Comparison of ENCODE assay signal across 8 mouse cellular contexts in the genomic region with DNA sequence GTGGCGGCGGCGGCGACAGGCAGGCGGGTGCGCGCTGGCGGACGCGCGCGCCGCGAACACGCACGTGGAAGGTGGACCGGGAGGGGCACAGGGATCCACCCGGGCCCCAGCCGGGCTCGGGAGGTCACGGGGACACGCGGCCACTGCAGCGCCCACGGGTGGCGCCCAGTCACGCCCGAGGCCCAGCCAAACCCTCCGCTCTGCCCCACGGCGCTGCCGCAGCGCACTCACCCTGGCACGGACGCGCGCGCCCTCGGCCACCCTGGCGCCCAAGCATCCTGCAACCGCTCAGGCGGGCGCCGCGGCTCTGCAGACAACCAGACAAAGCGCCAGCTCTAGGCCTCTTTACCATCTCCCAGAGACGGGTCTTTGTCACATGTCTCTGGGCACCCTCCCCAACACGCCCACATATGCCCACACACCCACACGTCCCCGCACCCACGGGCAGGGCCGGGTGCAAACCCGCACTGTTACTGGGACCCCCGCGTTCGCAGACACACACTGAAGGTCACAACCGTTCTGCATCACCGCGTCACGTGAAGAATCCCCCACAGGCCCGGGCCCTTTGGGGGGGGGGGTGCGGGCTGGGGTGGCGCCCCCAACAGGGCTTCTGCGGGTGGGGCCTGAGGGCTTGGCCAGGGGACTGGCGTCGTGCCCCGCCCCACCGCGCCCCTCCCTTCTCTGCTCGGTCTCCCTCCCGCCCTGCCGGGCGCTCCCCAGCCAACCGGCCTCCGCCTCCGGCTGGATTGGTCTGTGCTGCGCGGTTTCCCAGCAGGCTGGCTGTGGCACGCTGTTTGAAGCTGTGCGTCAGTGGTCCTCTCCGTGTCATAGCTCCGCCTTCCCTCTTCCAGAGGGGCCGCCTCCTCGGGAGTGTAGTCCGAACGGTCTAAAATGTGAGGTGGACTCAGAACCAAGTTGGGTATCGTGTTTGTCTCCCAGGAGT. TPM values are rescaled to one million over a fixed set of nuclear protein-coding genes. Genes with fewer than 3 reads are reported as not detected.
A peak's percentile ranks its signal among the peaks of the same experiment; 100 is the strongest.
DNase-seq lines count a peak whose midpoint lies in the region; ATAC-seq and TF ChIP-seq lines count a peak whose summit lies in the region.

A gene (minus strand): TSS at position 517 of the 943 bp plus-strand sequence.

- peak; percentile 92 for ATAC-seq in hindbrain, embryonic 12.5 days (ENCODE audit: low FRiP score)
- ATAC-seq in lung, postnatal 0 days: peak; percentile 95

- H3K4me3 ChIP-seq in hindbrain, embryonic 12.5 days: peak within 1 kb of the TSS; percentile 92
- peak within 1 kb of the TSS; percentile 71 for H3K4me3 ChIP-seq in lung, postnatal 0 days (ENCODE audit: low read depth, low read length)

- peak; percentile 36 for TF ChIP-seq CTCF in lung, postnatal 0 days (IDR thresholded peaks at IDR 0.05)

- peaks cover 34% of the 10 kb centered on the region for H3K36me3 ChIP-seq in hindbrain, embryonic 12.5 days
- no peaks in the 10 kb centered on the region for H3K36me3 ChIP-seq in lung, postnatal 0 days (ENCODE audit: insufficient read depth, low read length)

- H3K4me2 ChIP-seq in hindbrain, embryonic 12.5 days (replicated peaks): peak within 1 kb of the TSS; percentile 80
- peak within 1 kb of the TSS; percentile 98 for H3K4me2 ChIP-seq in lung, postnatal 0 days (replicated peaks; ENCODE audit: low read depth, low read length)

- H3K4me1 ChIP-seq in hindbrain, embryonic 12.5 days: peaks cover 35% of the 10 kb centered on the region
- H3K4me1 ChIP-seq in lung, postnatal 0 days (ENCODE audit: insufficient read depth, low read depth, low read length): peaks cover 6% of the 10 kb centered on the region

- peak; percentile 98 for DNase-seq in NIH3T3 (ENCODE audit: low read depth)
- peak; percentile 87 to 88 for DNase-seq in cerebellum, postnatal 14 days
- DNase-seq in frontal cortex, postnatal 14 days (ENCODE audit: low spot score in 2 of 2): peak; percentile 84
- peak; percentile 83 to 90 for DNase-seq in layer of hippocampus, postnatal 10 days (ENCODE audit: low spot score in 2 of 2)
- DNase-seq in lung, postnatal 0 days (ENCODE audit: low spot score): peak; percentile 95
- DNase-seq in retina, postnatal 1 day: peak; percentile 96
- peak; percentile 68 for DNase-seq in urinary bladder, adult 2 months (ENCODE audit: low spot score)

- no peaks in the 10 kb centered on the region for H3K27me3 ChIP-seq in hindbrain, embryonic 12.5 days
- no peaks in the 10 kb centered on the region for H3K27me3 ChIP-seq in lung, postnatal 0 days (replicated peaks; ENCODE audit: insufficient read depth, low read length)

- TF ChIP-seq EP300 in lung, postnatal 0 days (IDR thresholded peaks at IDR 0.05): no peak

- H3K27ac ChIP-seq in hindbrain, embryonic 12.5 days: peak within 1 kb of the TSS; percentile 95
- peak within 1 kb of the TSS; percentile 82 for H3K27ac ChIP-seq in lung, postnatal 0 days (ENCODE audit: low read length)

- under 1% methylated on average over 63 of the region's 87 CpGs for WGBS in hindbrain, embryonic 12.5 days
- under 1% methylated on average over 57 of the region's 87 CpGs for WGBS in lung, postnatal 0 days

- H3K9ac ChIP-seq in hindbrain, embryonic 12.5 days: peak within 1 kb of the TSS; percentile 99
- peak within 1 kb of the TSS; percentile 72 for H3K9ac ChIP-seq in lung, postnatal 0 days (replicated peaks; ENCODE audit: low read depth)

- no peaks in the 10 kb centered on the region for H3K9me3 ChIP-seq in hindbrain, embryonic 12.5 days (replicated peaks)
- no peaks in the 10 kb centered on the region for H3K9me3 ChIP-seq in lung, postnatal 0 days (ENCODE audit: low read length)

RNA-seq across cellular contexts. Expression of the gene that starts here (rescaled TPM):
- polyA plus RNA-seq in hindbrain, embryonic 12.5 days (2016; fragmentation: Nextera tagmentation; extraction: Ambion mirVana): 16.3 and 17.6 TPM in 2 replicates
- total RNA-seq in layer of hippocampus, postnatal 10 days (2021): 10 to 100 TPM; 67.0 to 67.3 TPM
- 3.2 and 3.4 TPM in 2 replicates for polyA plus RNA-seq in lung, postnatal 0 days (2015; fragmentation: Nextera tagmentation; extraction: Ambion mirVana)
- polyA plus RNA-seq in urinary bladder, adult 2 months (2012; rRNA removed): 6.7 and 8.2 TPM in 2 replicates

Comparison
In these comparisons a context has a peak if more than half of its experiments do, and no peak if none do; other contexts are left out.
1. Peak in every context shown above with its lines: DNase-seq, ATAC-seq, H3K4me3 ChIP-seq and H3K27ac ChIP-seq.